Mouse (Mus musculus) adrenal gland, postnatal 4 days (tissue): ENCODE data around the gene Zfp872. TPM values are rescaled to one million over a fixed set of nuclear protein-coding genes. Genes with fewer than 3 reads are reported as not detected.
A peak's percentile ranks its signal among the peaks of the same experiment; 100 is the strongest.
"Not testable (repeated sequence)": the region's sequence is repeated elsewhere in the genome, so short reads cannot be mapped to it uniquely, and the experiment has no call there.

Experiments used
- DNase-seq, 2 experiments: peaks; one replicate each; pipeline ENCODE4 v3.0.0; 2021 to 2022; ENCODE audit warnings: low spot score in 2 of 2, mixed read lengths in 2 of 2
- total RNA-seq, 2 experiments: library from RNA; stranded (reverse); gene quantifications; 2 replicates each; pipeline ENCODE4 v1.2.3; 2021

The Zfp872 gene
- total RNA-seq, 2 experiments from 2014 or later = 0.90 to 1.5 TPM

- DNase-seq = no peak
Measured at GRCm38 (mm10) chr9:22167751-22168150, 20.1 kb upstream of the Zfp872 start.

- no peak for DNase-seq
Measured at GRCm38 (mm10) chr9:22169327-22169726, 18.6 kb upstream of the Zfp872 start.

- DNase-seq = no peak
Measured at GRCm38 (mm10) chr9:22172318-22172717, 15.6 kb upstream of the Zfp872 start.

- DNase-seq = no peak
Measured at GRCm38 (mm10) chr9:22196412-22196811, 8.5 kb downstream of the Zfp872 start.

- DNase-seq = no peak
Measured at GRCm38 (mm10) chr9:22213785-22214194, 25.9 kb downstream of the Zfp872 start.

GRCm38 (mm10) chr9:22214549-22214948 is 26.7 kb downstream of the Zfp872 start:
- no peak for DNase-seq

GRCm38 (mm10) chr9:22216705-22217104 is 28.8 kb downstream of the Zfp872 start:
- no peak for DNase-seq

GRCm38 (mm10) chr9:22217858-22218493 is 30.1 kb downstream of the Zfp872 start:
- no peak for DNase-seq

GRCm38 (mm10) chr9:22224066-22224465 is 36.2 kb downstream of the Zfp872 start:
- DNase-seq = no peak

GRCm38 (mm10) chr9:22224536-22225503 is 36.9 kb downstream of the Zfp872 start:
- no peak for DNase-seq

GRCm38 (mm10) chr9:22225581-22226388 is 37.9 kb downstream of the Zfp872 start, which contains the start of gene Zfp809:
Zfp809 (plus strand) TSS chr9:22225714.
- peak; percentile 95 to 99 for DNase-seq

- DNase-seq = not testable (repeated sequence)
Measured at GRCm38 (mm10) chr9:22226389-22226673, 38.4 kb downstream of the Zfp872 start.

- no peak for DNase-seq
Measured at GRCm38 (mm10) chr9:22226846-22227245, 39.0 kb downstream of the Zfp872 start.

GRCm38 (mm10) chr9:22229386-22230026 is 41.6 kb downstream of the Zfp872 start:
- no peak for DNase-seq

- no peak for DNase-seq
Measured at GRCm38 (mm10) chr9:22230061-22230460, 42.2 kb downstream of the Zfp872 start.

- no peak for DNase-seq
Measured at GRCm38 (mm10) chr9:22230556-22230955, 42.7 kb downstream of the Zfp872 start.

GRCm38 (mm10) chr9:22240001-22240400 is 52.1 kb downstream of the Zfp872 start:
- no peak for DNase-seq

- no peak for DNase-seq
Measured at GRCm38 (mm10) chr9:22244242-22244641, 56.4 kb downstream of the Zfp872 start.
